Mouse (Mus musculus): ENCODE measurements around the gene Slc22a5. TPM values are rescaled to one million over a fixed set of nuclear protein-coding genes. Genes with fewer than 3 reads are reported as not detected.

Gene Slc22a5
- polyA plus RNA-seq, 1 experiment = 7.2 TPM

DNA sequence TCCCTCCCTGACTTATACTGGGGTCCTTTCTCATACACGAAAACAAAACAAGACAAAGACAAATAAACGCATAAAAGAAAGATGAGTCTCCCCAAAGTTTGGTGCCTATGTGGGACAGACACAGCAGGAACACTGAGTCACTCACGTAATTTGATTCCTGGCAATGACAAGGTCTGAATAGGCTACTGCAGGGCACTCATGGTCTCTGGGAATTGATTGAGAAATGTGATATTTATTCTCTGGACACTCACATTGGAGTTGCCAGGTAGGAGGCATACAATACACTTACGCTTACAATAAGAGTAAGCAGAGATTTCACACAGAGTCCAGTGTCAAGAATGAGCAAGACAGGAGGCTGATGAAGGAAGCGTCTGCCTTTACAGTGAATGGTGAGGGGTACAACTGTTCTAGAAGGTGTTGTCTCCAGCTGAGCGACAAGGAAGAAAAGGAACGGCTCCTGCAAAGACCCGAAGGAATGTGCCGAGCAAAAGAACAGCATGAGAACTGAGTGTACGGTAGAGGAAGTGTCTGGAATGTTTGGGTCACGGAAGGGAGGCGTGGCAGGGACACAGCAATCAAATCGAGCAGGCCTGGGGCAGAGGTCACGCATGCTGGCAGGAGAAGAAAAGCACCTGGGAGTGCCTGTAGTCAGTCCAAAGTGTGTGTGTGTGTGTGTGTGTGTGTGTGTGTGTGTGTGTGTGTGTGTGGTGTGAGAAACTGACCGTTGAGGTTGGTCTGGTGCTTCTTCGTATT is 12.5 kb upstream of the Slc22a5 start:
- H3K27ac ChIP-seq (ENCODE audit: insufficient read depth, low read length) = no peak overlapping the region; the same call in 1 of the 2 replicates
- peaks cover 7% of the 10 kb centered on the region; the same call in 1 of the 2 replicates for H3K4me1 ChIP-seq (ENCODE audit: control insufficient read depth, insufficient read depth, low read length)
- no peak overlapping the region for H3K4me3 ChIP-seq (ENCODE audit: insufficient read depth, low read length)
- TF ChIP-seq POLR2A (IDR thresholded peaks at IDR 0.05; ENCODE audit: low read depth, low read length) = no peak
- TF ChIP-seq CTCF (IDR thresholded peaks at IDR 0.05; ENCODE audit: borderline replicate concordance, insufficient read depth, low read length) = no peak

DNA sequence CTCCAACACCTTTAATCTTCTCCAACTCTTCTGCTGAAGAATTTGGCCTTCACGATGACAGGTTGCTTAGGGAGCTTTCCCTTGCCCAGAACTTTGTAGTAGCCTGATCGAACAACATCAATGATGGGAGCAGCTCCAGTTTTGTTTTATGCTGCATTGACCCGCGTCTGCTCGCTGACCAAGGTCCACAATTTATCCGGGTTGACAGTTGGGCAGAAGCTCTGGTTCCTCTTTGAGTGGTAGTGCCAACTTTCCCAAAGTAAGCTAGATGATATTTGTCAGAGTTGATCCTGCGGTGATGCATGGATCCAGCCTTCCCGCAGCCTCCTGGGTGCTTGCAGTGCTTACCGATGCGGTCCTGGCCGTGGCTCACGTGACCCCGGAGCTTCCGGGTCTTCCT is 11.3 kb upstream of the Slc22a5 start:
- TF ChIP-seq CTCF (IDR thresholded peaks at IDR 0.05; ENCODE audit: borderline replicate concordance, insufficient read depth, low read length) = no peak
- no peak for TF ChIP-seq POLR2A (IDR thresholded peaks at IDR 0.05; ENCODE audit: low read depth, low read length)
- Histone ChIP-seq H3K4me1 (ENCODE audit: control insufficient read depth, insufficient read depth, low read length) (peaks cover 7% of the 10 kb centered on the region; the same call in 1 of the 2 replicates), H3K4me3 (ENCODE audit: insufficient read depth, low read length) (no peak overlapping the region), H3K27ac (ENCODE audit: insufficient read depth, low read length) (no peak overlapping the region)

DNA sequence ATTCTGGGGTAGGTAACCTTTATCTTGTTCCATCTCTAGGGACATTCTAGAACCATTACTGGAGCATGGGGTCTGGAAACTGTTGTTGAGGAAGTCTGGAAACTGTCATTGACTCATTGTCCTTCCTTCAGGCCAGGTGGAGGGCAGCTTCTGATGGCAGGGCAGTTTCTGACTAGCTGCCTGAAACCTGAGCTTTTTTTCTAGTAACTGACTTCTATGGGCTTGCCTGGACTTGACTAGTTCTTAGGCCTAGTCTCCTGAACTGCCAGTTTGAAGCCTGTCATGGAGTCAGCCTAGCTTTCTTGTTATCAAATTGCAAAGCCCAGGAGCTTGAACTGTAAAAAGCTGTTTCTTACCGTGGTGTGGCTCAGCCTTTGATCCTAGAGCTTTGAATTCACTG is 9.5 kb upstream of the Slc22a5 start:
- no peak overlapping the region for H3K4me3 ChIP-seq (ENCODE audit: insufficient read depth, low read length)
- H3K4me1 ChIP-seq (ENCODE audit: control insufficient read depth, insufficient read depth, low read length) = peaks cover 7% of the 10 kb centered on the region; the same call in 1 of the 2 replicates
- TF ChIP-seq CTCF (IDR thresholded peaks at IDR 0.05; ENCODE audit: borderline replicate concordance, insufficient read depth, low read length) (no peak), POLR2A (IDR thresholded peaks at IDR 0.05; ENCODE audit: low read depth, low read length) (no peak)
- H3K27ac ChIP-seq (ENCODE audit: insufficient read depth, low read length) = no peak overlapping the region

DNA sequence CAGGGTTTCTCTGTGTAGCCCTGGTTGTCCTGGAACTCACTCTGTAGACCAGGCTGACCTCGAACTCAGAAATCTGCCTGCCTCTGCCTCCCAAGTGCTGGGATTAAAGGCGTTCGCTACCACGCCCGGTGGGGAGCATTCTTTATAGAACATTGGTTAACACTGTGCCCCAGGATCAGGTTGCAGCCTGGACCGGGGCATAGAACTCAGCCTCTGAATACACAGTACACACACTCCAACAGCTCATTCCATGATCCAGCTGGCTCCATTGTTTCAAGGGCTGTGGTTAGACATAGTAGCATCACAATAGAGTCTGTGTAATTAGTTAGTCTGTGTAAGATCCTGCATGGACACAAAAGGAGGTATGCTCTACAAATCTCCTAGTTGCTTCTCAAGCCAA is 8.5 kb upstream of the Slc22a5 start:
- Histone ChIP-seq H3K4me1 (ENCODE audit: control insufficient read depth, insufficient read depth, low read length) (peaks cover 7% of the 10 kb centered on the region; the same call in 1 of the 2 replicates), H3K4me3 (ENCODE audit: insufficient read depth, low read length) (no peak overlapping the region), H3K27ac (ENCODE audit: insufficient read depth, low read length) (no peak overlapping the region)
- TF ChIP-seq CTCF (IDR thresholded peaks at IDR 0.05; ENCODE audit: borderline replicate concordance, insufficient read depth, low read length) (no peak), POLR2A (IDR thresholded peaks at IDR 0.05; ENCODE audit: low read depth, low read length) (no peak)

DNA sequence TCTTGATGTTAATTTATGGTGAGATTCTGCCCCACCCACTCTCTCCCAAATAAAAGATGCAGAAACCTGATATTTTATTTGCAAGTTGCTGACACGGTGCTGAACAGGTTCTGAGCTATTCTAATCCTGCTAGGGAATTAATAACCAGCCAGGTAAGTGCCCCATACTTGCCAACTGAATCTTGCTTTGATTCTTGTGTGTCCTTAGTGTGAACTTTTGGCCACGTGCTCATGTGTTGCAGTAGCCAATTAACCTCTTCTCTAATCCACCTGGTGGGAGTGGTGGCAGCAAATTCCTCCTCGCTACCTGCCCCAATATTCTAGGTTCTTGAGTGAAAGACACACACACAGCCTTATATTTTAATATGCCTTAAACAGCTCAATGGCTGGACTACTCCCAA is 7.5 kb upstream of the Slc22a5 start:
- Histone ChIP-seq H3K4me1 (ENCODE audit: control insufficient read depth, insufficient read depth, low read length) (peaks cover 3% of the 10 kb centered on the region; the same call in 1 of the 2 replicates), H3K4me3 (ENCODE audit: insufficient read depth, low read length) (no peak overlapping the region), H3K27ac (ENCODE audit: insufficient read depth, low read length) (no peak overlapping the region)
- no peak for TF ChIP-seq POLR2A (IDR thresholded peaks at IDR 0.05; ENCODE audit: low read depth, low read length)

DNA sequence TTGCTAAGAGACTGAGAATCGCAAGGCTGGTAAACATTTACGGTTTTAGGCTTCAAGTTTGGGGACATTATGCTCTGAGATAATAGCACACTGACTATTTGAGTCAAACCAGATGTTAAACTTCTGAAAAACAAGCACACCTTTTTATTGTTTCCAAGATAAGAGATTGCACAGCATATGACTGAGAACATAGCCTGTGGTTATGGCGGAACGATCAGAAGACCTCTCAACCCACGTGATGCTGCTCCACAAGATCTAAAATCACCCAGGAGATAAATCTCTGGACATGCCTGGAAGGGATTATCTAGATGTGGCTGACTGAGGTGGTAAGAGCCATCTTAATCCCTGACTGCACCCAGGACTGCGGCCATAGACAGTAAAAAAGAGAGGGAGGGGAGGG is 5.5 kb upstream of the Slc22a5 start:
- no peak overlapping the region for H3K27ac ChIP-seq (ENCODE audit: insufficient read depth, low read length)
- no peaks in the 10 kb centered on the region for H3K4me1 ChIP-seq (ENCODE audit: control insufficient read depth, insufficient read depth, low read length)
- H3K4me3 ChIP-seq (ENCODE audit: insufficient read depth, low read length) = no peak overlapping the region
- TF ChIP-seq CTCF (IDR thresholded peaks at IDR 0.05; ENCODE audit: borderline replicate concordance, insufficient read depth, low read length) (no peak), POLR2A (IDR thresholded peaks at IDR 0.05; ENCODE audit: low read depth, low read length) (no peak)

DNA sequence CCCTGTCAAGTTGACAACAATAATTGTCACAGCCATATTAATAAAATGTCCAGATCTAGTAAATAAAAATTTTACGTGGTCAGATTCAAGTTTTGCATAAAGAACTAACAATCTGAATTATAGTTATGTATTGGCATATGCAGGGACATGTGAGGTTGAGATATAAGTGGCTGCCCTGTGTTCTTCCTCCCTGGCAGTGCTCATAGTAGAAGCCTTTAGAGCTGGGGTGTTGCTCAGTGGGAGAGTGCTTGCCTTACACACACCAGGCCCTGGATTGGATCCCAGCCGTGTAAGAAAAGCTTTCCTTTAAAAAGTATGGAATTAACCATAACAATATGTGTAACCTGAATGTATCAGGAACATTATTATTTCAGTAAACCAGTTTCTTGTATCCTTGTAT is 2.0 kb upstream of the Slc22a5 start:
- H3K4me3 ChIP-seq (ENCODE audit: insufficient read depth, low read length) = no peak overlapping the region
- H3K27ac ChIP-seq (ENCODE audit: insufficient read depth, low read length) = no peak overlapping the region
- no peak for TF ChIP-seq POLR2A (IDR thresholded peaks at IDR 0.05; ENCODE audit: low read depth, low read length)
- no peak for TF ChIP-seq CTCF (IDR thresholded peaks at IDR 0.05; ENCODE audit: borderline replicate concordance, insufficient read depth, low read length)
- H3K4me1 ChIP-seq (ENCODE audit: control insufficient read depth, insufficient read depth, low read length) = no peaks in the 10 kb centered on the region; the same call in 1 of the 2 replicates

DNA sequence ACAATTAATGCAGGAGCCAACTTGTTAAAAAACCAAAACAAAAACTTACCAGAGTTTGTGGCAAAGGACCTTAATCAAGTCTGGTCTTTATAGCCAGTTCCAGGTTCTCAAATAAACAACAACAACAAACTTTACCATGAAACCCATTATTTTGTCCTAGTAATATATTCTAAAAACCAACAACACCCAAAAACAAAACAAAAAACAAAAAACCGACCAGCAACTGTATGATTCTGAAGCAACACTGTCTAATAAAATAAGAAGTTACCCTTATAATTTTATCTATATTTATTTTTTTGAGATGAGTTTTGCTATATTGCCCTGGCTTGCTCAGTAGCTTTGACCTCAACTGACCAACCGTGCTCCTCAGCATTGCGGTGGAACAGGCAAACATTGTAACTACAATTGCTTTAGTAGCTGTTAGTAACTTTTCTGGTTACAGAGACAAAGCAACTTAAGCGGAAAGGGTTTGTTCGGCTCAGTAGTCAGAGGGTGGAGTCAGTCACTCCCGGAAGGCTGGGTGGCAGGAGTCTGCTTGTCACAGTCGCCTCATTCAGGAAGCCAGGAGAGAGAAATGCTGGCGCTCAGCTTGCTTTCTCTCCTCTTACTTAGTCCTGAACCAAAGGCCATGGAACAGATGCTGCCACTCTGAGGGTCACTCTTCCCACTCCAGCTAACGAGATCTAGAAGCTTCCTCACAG is 1.4 kb upstream of the Slc22a5 start:
- no peaks in the 10 kb centered on the region; the same call in 1 of the 2 replicates for H3K4me1 ChIP-seq (ENCODE audit: control insufficient read depth, insufficient read depth, low read length)
- no peak overlapping the region for H3K4me3 ChIP-seq (ENCODE audit: insufficient read depth, low read length)
- H3K27ac ChIP-seq (ENCODE audit: insufficient read depth, low read length) = no peak overlapping the region
- no peak for TF ChIP-seq CTCF (IDR thresholded peaks at IDR 0.05; ENCODE audit: borderline replicate concordance, insufficient read depth, low read length)
- no peak for TF ChIP-seq POLR2A (IDR thresholded peaks at IDR 0.05; ENCODE audit: low read depth, low read length)

DNA sequence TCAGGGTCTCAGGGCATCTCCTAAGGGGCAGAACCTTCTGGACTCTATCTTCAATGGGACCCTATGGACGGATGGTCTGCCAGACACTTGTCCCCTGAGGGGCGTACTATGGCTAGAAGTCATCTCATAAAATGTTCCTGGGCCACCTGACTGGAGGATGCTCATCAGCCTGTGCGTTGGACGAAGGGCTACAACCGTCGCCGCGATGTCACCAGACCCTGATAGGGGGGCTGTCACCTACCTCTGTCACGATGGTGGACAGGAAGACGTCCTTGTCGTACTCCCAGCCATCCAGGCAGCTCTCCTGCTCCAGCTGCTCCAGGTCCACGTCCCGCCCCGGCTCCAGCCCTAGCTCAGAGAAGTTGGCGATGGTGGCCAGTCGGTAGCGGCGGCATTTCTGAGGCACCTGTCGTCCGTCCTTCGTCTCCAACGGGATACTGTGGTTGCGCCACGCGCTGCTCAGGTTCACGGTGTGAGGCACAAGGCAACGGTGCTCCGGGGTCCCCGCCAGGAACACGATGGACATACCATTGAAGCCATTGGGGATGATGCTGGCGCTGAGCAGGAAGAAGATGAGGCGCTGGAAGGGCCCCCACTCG is 455 bp downstream of the Slc22a5 start:
- no peaks in the 10 kb centered on the region; the same call in 1 of the 2 replicates for H3K4me1 ChIP-seq (ENCODE audit: control insufficient read depth, insufficient read depth, low read length)
- TF ChIP-seq CTCF (IDR thresholded peaks at IDR 0.05; ENCODE audit: borderline replicate concordance, insufficient read depth, low read length) = no peak
- TF ChIP-seq POLR2A (IDR thresholded peaks at IDR 0.05; ENCODE audit: low read depth, low read length) = no peak
- H3K4me3 ChIP-seq (ENCODE audit: insufficient read depth, low read length) = peak overlapping the region; percentile 67
- no peak overlapping the region for H3K27ac ChIP-seq (ENCODE audit: insufficient read depth, low read length)

DNA sequence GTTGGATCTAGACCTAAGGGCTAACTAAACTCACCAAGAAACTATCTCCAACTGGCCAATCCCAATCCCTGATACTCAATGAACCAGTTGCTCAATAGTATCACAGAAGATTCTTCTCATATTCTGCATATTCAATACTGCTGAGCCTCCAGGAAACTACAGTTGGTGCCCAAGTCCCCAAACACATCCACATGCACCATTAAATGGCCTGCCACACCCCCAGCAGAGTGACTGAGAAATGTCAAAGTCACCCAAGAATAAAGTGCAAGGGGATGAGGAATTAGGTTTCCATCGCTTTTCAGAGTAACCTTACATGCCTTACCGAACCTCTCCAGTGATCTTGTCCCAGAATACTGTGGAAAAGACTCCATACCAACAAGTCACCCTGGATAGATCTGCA is 1.2 kb downstream of the Slc22a5 start:
- H3K4me1 ChIP-seq (ENCODE audit: control insufficient read depth, insufficient read depth, low read length) = no peaks in the 10 kb centered on the region; the same call in 1 of the 2 replicates
- no peak for TF ChIP-seq CTCF (IDR thresholded peaks at IDR 0.05; ENCODE audit: borderline replicate concordance, insufficient read depth, low read length)
- no peak for TF ChIP-seq POLR2A (IDR thresholded peaks at IDR 0.05; ENCODE audit: low read depth, low read length)
- H3K27ac ChIP-seq (ENCODE audit: insufficient read depth, low read length) = no peak overlapping the region
- peak overlapping the region; percentile 67; the same call in 1 of the 2 replicates for H3K4me3 ChIP-seq (ENCODE audit: insufficient read depth, low read length)
